Mouse (Mus musculus) CH12.LX (cell line): Measurements from ENCODE around the gene Ltb. TPM values are rescaled to one million over a fixed set of nuclear protein-coding genes. Genes with fewer than 3 reads are reported as not detected.
A peak's percentile ranks its signal among the peaks of the same experiment; 100 is the strongest.

Experiments
- DNase-seq: peaks from one replicate; pipeline ENCODE4 v3.0.0-alpha.2; 2013; ENCODE audit errors: extremely low read depth
- H3K27ac ChIP-seq: 2 replicates; pipeline ENCODE4 v1.5.1; 2012; ENCODE audit warnings: low read depth, mild to moderate bottlenecking, control low read depth, moderate library complexity; ENCODE audit not compliant: insufficient read depth
- H3K27me3 ChIP-seq: replicated peaks from 2 replicates; pipeline ENCODE3; 2012; ENCODE audit warnings: inconsistent platforms
- H3K36me3 ChIP-seq, 2 experiments: replicated peaks in 1 of 2; 2 replicates each; pipeline versions ENCODE3 to v1.6.1; 2012; ENCODE audit warnings: inconsistent platforms in 1 of 2, low read length in 1 of 2, mild to moderate bottlenecking in 1 of 2, mixed read lengths in 1 of 2, moderate library complexity in 1 of 2; ENCODE audit not compliant: control insufficient read depth in 1 of 2, insufficient read depth in 1 of 2
- H3K4me1 ChIP-seq, 2 experiments: 2 replicates each; pipeline ENCODE4 v1.6.1; 2012; ENCODE audit warnings: inconsistent platforms in 1 of 2, moderate library complexity in 1 of 2; ENCODE audit not compliant: insufficient read depth in 2 of 2, control insufficient read depth in 1 of 2
- H3K4me2 ChIP-seq: 2 replicates; pipeline ENCODE4 v1.6.1; 2012; ENCODE audit warnings: low read depth, mild to moderate bottlenecking, control low read depth; ENCODE audit not compliant: poor library complexity, insufficient read depth, severe bottlenecking
- H3K4me3 ChIP-seq, 3 experiments: fragments of 150-350 bp in 1 of 3; sonication (generic) in 1 of 3; replicated peaks in 1 of 3; 2 replicates each; pipeline versions ENCODE3 to v1.5.1; 2011 to 2012; ENCODE audit warnings: low read depth in 2 of 3, low read length in 2 of 3, mild to moderate bottlenecking in 2 of 3, moderate library complexity in 2 of 3, control low read depth in 1 of 3, improper control_type of control experiment in 1 of 3, inconsistent platforms in 1 of 3, mixed read lengths in 1 of 3; ENCODE audit not compliant: poor library complexity in 1 of 3
- H3K79me2 ChIP-seq: replicated peaks from 2 replicates; pipeline ENCODE4 v1.6.1; 2012; ENCODE audit warnings: mild to moderate bottlenecking, moderate library complexity; ENCODE audit not compliant: control insufficient read depth, poor library complexity, insufficient read depth, severe bottlenecking; ENCODE audit errors: extremely low read depth
- H3K9ac ChIP-seq: 2 replicates; pipeline ENCODE4 v1.6.1; 2012; ENCODE audit warnings: low read depth, mild to moderate bottlenecking, control low read depth, moderate library complexity; ENCODE audit not compliant: insufficient read depth
- H3K9me3 ChIP-seq: replicated peaks from 2 replicates; pipeline ENCODE3; 2012; ENCODE audit warnings: low read length, inconsistent platforms, mixed read lengths
- BHLHE40 ChIP-seq: IDR thresholded peaks from 2 replicates; pipeline ENCODE4 v1.6.1; 2011; ENCODE audit warnings: mild to moderate bottlenecking, low read depth, low read length, improper control_type of control experiment
- CHD1 ChIP-seq: IDR thresholded peaks from 2 replicates; pipeline ENCODE4 v1.6.1; 2012; ENCODE audit warnings: low read depth, low read length, improper control_type of control experiment, inconsistent platforms
- CHD2 ChIP-seq: IDR thresholded peaks from 2 replicates; pipeline ENCODE4 v1.6.1; 2011; ENCODE audit warnings: low read length, improper control_type of control experiment
- CTCF ChIP-seq, 2 experiments: IDR thresholded peaks in 1 of 2; conservative IDR thresholded peaks in 1 of 2; 2 replicates each; pipeline ENCODE4 v1.5.1; 2011 to 2012; ENCODE audit warnings: low read depth in 2 of 2, low read length in 2 of 2, improper control_type of control experiment in 1 of 2, inconsistent platforms in 1 of 2, mild to moderate bottlenecking in 1 of 2, moderate library complexity in 1 of 2
- E2F4 ChIP-seq: IDR thresholded peaks from 2 replicates; pipeline ENCODE4 v1.6.1; 2011; ENCODE audit warnings: low read depth, low read length, improper control_type of control experiment; ENCODE audit not compliant: insufficient replicate concordance
- ELF1 ChIP-seq: IDR thresholded peaks from 2 replicates; pipeline ENCODE4 v1.6.1; 2014; ENCODE audit warnings: low read depth, mild to moderate bottlenecking, inconsistent platforms, low read length, improper control_type of control experiment
- EP300 ChIP-seq: IDR thresholded peaks from 2 replicates; pipeline ENCODE4 v1.6.1; 2011; ENCODE audit warnings: low read length, improper control_type of control experiment
- ETS1 ChIP-seq: conservative IDR thresholded peaks from 2 replicates; pipeline ENCODE4 v1.6.1; 2012; ENCODE audit warnings: low read depth, mild to moderate bottlenecking, inconsistent platforms, low read length, improper control_type of control experiment, moderate library complexity
- GABPA ChIP-seq: IDR thresholded peaks from 2 replicates; pipeline ENCODE4 v1.6.1; 2012; ENCODE audit warnings: low read depth, low read length, improper control_type of control experiment, inconsistent platforms; ENCODE audit not compliant: insufficient replicate concordance
- HCFC1 ChIP-seq: IDR thresholded peaks from 2 replicates; pipeline ENCODE4 v1.6.1; 2012; ENCODE audit warnings: low read depth, mild to moderate bottlenecking, inconsistent platforms, low read length, improper control_type of control experiment
- IRF4 ChIP-seq: IDR thresholded peaks from 2 replicates; pipeline ENCODE4 v1.6.1; 2014; ENCODE audit warnings: low read depth, mild to moderate bottlenecking, inconsistent platforms, low read length, improper control_type of control experiment
- JUN ChIP-seq: IDR thresholded peaks from 2 replicates; pipeline ENCODE4 v1.6.1; 2011; ENCODE audit warnings: low read depth, mild to moderate bottlenecking, low read length, improper control_type of control experiment, moderate library complexity; ENCODE audit not compliant: insufficient read depth
- JUND ChIP-seq: conservative IDR thresholded peaks from 2 replicates; pipeline ENCODE4 v1.6.1; 2011; ENCODE audit warnings: low read depth, low read length, improper control_type of control experiment
- MAFK ChIP-seq: IDR thresholded peaks from 2 replicates; pipeline ENCODE4 v1.6.1; 2011; ENCODE audit warnings: low read length, improper control_type of control experiment; ENCODE audit not compliant: insufficient replicate concordance
- MAX ChIP-seq: IDR thresholded peaks from 2 replicates; pipeline ENCODE4 v1.6.1; 2011; ENCODE audit warnings: low read length, improper control_type of control experiment
- MAZ ChIP-seq: IDR thresholded peaks from 2 replicates; pipeline ENCODE4 v1.6.1; 2012; ENCODE audit warnings: low read depth, mild to moderate bottlenecking, inconsistent platforms, low read length, improper control_type of control experiment, moderate library complexity
- MEF2A ChIP-seq: IDR thresholded peaks from 2 replicates; pipeline ENCODE4 v1.6.1; 2014; ENCODE audit warnings: low read depth, mild to moderate bottlenecking, inconsistent platforms, low read length, improper control_type of control experiment, borderline replicate concordance
- MXI1 ChIP-seq: IDR thresholded peaks from 2 replicates; pipeline ENCODE4 v1.6.1; 2011; ENCODE audit warnings: mild to moderate bottlenecking, low read depth, low read length, improper control_type of control experiment
- MYC ChIP-seq: IDR thresholded peaks from 2 replicates; pipeline ENCODE4 v1.6.1; 2011; ENCODE audit warnings: low read depth, mild to moderate bottlenecking, improper control_type of control experiment, low read length
- NELFE ChIP-seq: IDR thresholded peaks from 2 replicates; pipeline ENCODE4 v1.6.1; 2011; ENCODE audit warnings: low read depth, low read length, improper control_type of control experiment
- NRF1 ChIP-seq: IDR thresholded peaks from 2 replicates; pipeline ENCODE4 v1.6.1; 2014; ENCODE audit warnings: low read depth, mild to moderate bottlenecking, inconsistent platforms, low read length, improper control_type of control experiment, moderate library complexity
- PAX5 ChIP-seq: IDR thresholded peaks from 2 replicates; pipeline ENCODE4 v1.6.1; 2012; ENCODE audit warnings: low read length, inconsistent platforms, mixed read lengths
- POLR2A ChIP-seq: IDR thresholded peaks from 2 replicates; pipeline ENCODE4 v1.6.1; 2011; ENCODE audit warnings: low read depth, mild to moderate bottlenecking, improper control_type of control experiment, low read length
- POLR2AphosphoS2 ChIP-seq: IDR thresholded peaks from 2 replicates; pipeline ENCODE4 v1.6.1; 2011; ENCODE audit warnings: low read depth, low read length, improper control_type of control experiment
- RAD21 ChIP-seq: IDR thresholded peaks from 2 replicates; pipeline ENCODE4 v1.6.1; 2011; ENCODE audit warnings: low read depth, mild to moderate bottlenecking, low read length, improper control_type of control experiment, moderate library complexity
- RCOR1 ChIP-seq: conservative IDR thresholded peaks from 2 replicates; pipeline ENCODE4 v1.6.1; 2012; ENCODE audit warnings: low read depth, mild to moderate bottlenecking, inconsistent platforms, low read length, improper control_type of control experiment
- SIN3A ChIP-seq: IDR thresholded peaks from 2 replicates; pipeline ENCODE4 v1.6.1; 2012; ENCODE audit warnings: low read length, improper control_type of control experiment, inconsistent platforms
- SMC3 ChIP-seq: IDR thresholded peaks from 2 replicates; pipeline ENCODE4 v1.6.1; 2011; ENCODE audit warnings: low read depth, low read length, improper control_type of control experiment
- TCF12 ChIP-seq: IDR thresholded peaks from 2 replicates; pipeline ENCODE4 v1.6.1; 2014; ENCODE audit warnings: low read depth, mild to moderate bottlenecking, inconsistent platforms, low read length, improper control_type of control experiment
- UBTF ChIP-seq: IDR thresholded peaks from 2 replicates; pipeline ENCODE4 v1.6.1; 2012; ENCODE audit warnings: low read depth, mild to moderate bottlenecking, inconsistent platforms, low read length, improper control_type of control experiment, moderate library complexity
- USF1 ChIP-seq: IDR thresholded peaks from 2 replicates; pipeline ENCODE4 v1.6.1; 2014; ENCODE audit warnings: low read depth, mild to moderate bottlenecking, inconsistent platforms, low read length, improper control_type of control experiment
- USF2 ChIP-seq: conservative IDR thresholded peaks from 2 replicates; pipeline ENCODE4 v1.6.1; 2011; ENCODE audit warnings: low read depth, low read length, improper control_type of control experiment
- ZC3H11A ChIP-seq: IDR thresholded peaks from 2 replicates; pipeline ENCODE4 v1.6.1; 2012; ENCODE audit warnings: low read depth, mild to moderate bottlenecking, inconsistent platforms, low read length, improper control_type of control experiment
- ZKSCAN1 ChIP-seq: IDR thresholded peaks from 2 replicates; pipeline ENCODE4 v1.6.1; 2012; ENCODE audit warnings: low read depth, inconsistent platforms, low read length, improper control_type of control experiment, borderline replicate concordance
- ZMIZ1 ChIP-seq: IDR thresholded peaks from 2 replicates; pipeline ENCODE4 v1.6.1; 2012; ENCODE audit warnings: low read depth, mild to moderate bottlenecking, inconsistent platforms, low read length, improper control_type of control experiment
- ZNF384 ChIP-seq: IDR thresholded peaks from 2 replicates; pipeline ENCODE4 v1.6.1; 2012; ENCODE audit warnings: low read depth, low read length, improper control_type of control experiment, inconsistent platforms
- dilution Hi-C: fragments of 300-500 bp; cut with MboI; formaldehyde crosslinking; loops from 2 replicates; pipeline ENCODE4 v1.14.3; 2020; ENCODE audit warnings: low sequenced_read_pairs; ENCODE audit not compliant: extremely low pct_unique_long_range_greater_than_20kb, extremely low pct_ligation_motif_present
- in situ Hi-C: fragments of 300-500 bp; cut with MboI; formaldehyde crosslinking; loops from 3 replicates; pipeline ENCODE4 v1.14.3; 2019; ENCODE audit warnings: low sequenced_read_pairs, low pct_ligation_motif_present, low pct_unique_long_range_greater_than_20kb, mixed read lengths
- polyA plus RNA-seq: library from polyadenylated mRNA; unstranded; fragments of >175 nt; gene quantifications from 2 replicates; pipeline ENCODE4 v1.2.1, GENCODE M21; 2012; ENCODE audit warnings: low read depth; ENCODE audit not compliant: insufficient read length
- total RNA-seq, 2 experiments: library from RNA; depleted of rRNA; stranded (reverse); fragments of 300-350 nt in 1 of 2; fragments of >200 nt in 1 of 2; gene quantifications; 2 replicates each; pipeline ENCODE4 v1.2.3; 2012 to 2014

Gene Ltb
- total and polyA plus RNA-seq, 3 experiments = 150 to 263 (median 234) TPM

DNA sequence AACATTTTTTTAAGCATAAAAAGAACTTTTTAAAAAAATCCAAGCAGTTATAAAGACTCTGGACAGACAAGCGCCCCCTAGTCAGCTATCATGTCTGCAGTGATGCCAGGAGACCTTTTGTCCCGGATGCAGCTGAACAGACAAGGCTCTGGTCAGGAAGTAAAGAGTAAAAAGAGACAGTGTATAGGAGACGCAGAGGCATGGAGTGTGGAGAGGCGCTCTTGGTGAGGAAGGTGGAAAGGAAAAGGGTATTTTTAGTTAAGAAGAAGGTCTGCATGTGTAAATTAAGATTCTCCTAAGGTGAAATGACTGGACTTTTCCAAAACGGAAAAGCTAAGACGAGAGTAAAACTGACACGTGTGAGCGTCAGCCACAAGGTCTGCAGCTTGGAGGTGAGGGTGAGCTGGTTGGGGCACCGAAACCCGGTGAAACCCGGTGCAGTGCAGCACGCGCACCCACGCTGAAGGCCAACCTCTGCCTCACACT lies 32.4 kb downstream of the Ltb start:
- in situ Hi-C loops = no loop called here
- Histone ChIP-seq H3K36me3 (peaks cover 54 to 79% of the 10 kb centered on the region in 2 experiments), H3K4me1 (peaks cover 20 to 78% of the 10 kb centered on the region in 2 experiments), H3K9ac (no peak overlapping the region), H3K79me2 (peaks cover 11% of the 10 kb centered on the region), H3K27ac (0 out of 2 replicates have a peak overlapping the region, but pooled peaks have one; percentile 36), H3K4me2 (peak overlapping the region; percentile 37), H3K4me3 (no peak overlapping the region), H3K9me3 (no peaks in the 10 kb centered on the region), H3K27me3 (no peaks in the 10 kb centered on the region)
- TF ChIP-seq NRF1 = 0 out of 2 replicates have a peak, but pooled peaks have one; percentile 6
- TF ChIP-seq SMC3 = peak; percentile 14; the same call in 1 of the 2 replicates
- peak; percentile 71; the same call in 1 of the 2 replicates for TF ChIP-seq UBTF
- TF ChIP-seq MAX = peak; percentile 53; the same call in 1 of the 2 replicates
- no peak for TF ChIP-seq NELFE
- no peak for TF ChIP-seq USF1
- TF ChIP-seq GABPA = no peak
- peak; percentile 24; the same call in 1 of the 2 replicates for TF ChIP-seq MXI1
- no peak for TF ChIP-seq USF2
- no peak for TF ChIP-seq ZNF384
- peak; percentile 74 for TF ChIP-seq MYC
- peak; percentile 30; the same call in 1 of the 2 replicates for TF ChIP-seq ELF1
- TF ChIP-seq IRF4 = peak; percentile 76
- TF ChIP-seq JUND = peak; percentile 78
- TF ChIP-seq RCOR1 = 0 out of 2 replicates have a peak, but pooled peaks have one; percentile 48
- TF ChIP-seq CTCF (conservative IDR thresholded peaks at IDR 0.05 in 1 of 2, IDR thresholded peaks at IDR 0.05 in 1 of 2; ENCODE audit: low read depth in 2 of 2, low read length in 2 of 2) = peak in 1 of 2 experiments; percentile 47; a peak in 2 of 4 replicates
- peak; percentile 58 for TF ChIP-seq JUN
- TF ChIP-seq TCF12 = peak; percentile 52
- no peak for TF ChIP-seq POLR2AphosphoS2
- TF ChIP-seq POLR2A = no peak
- 0 out of 2 replicates have a peak, but pooled peaks have one; percentile 43 for TF ChIP-seq MAFK
- peak; percentile 98 for TF ChIP-seq BHLHE40
- no peak; the same call in 1 of the 2 replicates for TF ChIP-seq RAD21
- TF ChIP-seq CHD1 = no peak
- no peak for TF ChIP-seq E2F4
- TF ChIP-seq EP300 = peak; percentile 78
- TF ChIP-seq PAX5 = no peak
- no peak for TF ChIP-seq HCFC1
- peak; percentile 60; the same call in 1 of the 2 replicates for TF ChIP-seq SIN3A
- no peak for TF ChIP-seq MAZ
- TF ChIP-seq ZMIZ1 = no peak
- TF ChIP-seq CHD2 = peak; percentile 25; the same call in 1 of the 2 replicates
- TF ChIP-seq ZC3H11A = no peak
- no peak for TF ChIP-seq ZKSCAN1
- peak; percentile 79 for TF ChIP-seq MEF2A
- TF ChIP-seq ETS1 = peak; percentile 85
- DNase-seq = no peak
- dilution Hi-C loops = no loop called here
